Mouse (Mus musculus) WW6 (cell line): ENCODE results near the gene Inpp5k.

Source experiments
- DNase-seq: peaks from one replicate; pipeline ENCODE4 v3.0.0-alpha.2; 2013; ENCODE audit warnings: low read depth, low spot score

Gene Inpp5k

DNA sequence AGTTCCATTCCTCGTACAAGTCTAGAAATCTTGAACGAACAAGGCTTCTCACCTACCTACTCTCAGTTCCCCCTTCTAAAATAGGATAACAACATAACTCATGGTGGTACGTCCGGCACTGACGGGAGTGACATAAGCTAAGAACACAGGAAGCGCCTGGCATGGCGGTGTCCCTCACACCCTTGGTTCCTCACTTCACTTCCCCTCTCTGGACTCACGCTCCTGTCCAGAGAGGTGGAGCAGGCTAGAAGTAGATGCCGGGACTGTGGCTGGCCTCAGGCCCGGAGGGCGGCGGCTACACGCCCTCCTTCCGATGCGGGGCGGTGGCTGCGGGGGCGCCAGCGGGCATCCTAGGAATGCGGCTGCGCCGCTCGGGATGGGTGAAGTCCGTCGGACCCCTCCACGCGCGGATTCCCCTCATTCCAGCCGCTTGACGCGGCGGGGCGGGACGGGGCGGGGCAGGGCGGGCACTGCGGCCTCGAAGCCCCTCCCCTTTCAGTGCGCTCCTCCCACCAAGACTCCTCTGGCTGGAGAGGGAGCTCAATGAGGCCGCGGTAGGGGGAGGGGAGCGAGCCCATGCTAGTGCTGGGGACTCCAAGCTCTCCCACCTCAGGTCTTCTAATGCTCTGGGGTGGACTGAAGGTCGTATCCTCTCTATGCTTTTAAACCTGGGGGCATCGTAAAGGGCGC lies 23.1 kb downstream of the Inpp5k start:
- peak; percentile 80 for DNase-seq

DNA sequence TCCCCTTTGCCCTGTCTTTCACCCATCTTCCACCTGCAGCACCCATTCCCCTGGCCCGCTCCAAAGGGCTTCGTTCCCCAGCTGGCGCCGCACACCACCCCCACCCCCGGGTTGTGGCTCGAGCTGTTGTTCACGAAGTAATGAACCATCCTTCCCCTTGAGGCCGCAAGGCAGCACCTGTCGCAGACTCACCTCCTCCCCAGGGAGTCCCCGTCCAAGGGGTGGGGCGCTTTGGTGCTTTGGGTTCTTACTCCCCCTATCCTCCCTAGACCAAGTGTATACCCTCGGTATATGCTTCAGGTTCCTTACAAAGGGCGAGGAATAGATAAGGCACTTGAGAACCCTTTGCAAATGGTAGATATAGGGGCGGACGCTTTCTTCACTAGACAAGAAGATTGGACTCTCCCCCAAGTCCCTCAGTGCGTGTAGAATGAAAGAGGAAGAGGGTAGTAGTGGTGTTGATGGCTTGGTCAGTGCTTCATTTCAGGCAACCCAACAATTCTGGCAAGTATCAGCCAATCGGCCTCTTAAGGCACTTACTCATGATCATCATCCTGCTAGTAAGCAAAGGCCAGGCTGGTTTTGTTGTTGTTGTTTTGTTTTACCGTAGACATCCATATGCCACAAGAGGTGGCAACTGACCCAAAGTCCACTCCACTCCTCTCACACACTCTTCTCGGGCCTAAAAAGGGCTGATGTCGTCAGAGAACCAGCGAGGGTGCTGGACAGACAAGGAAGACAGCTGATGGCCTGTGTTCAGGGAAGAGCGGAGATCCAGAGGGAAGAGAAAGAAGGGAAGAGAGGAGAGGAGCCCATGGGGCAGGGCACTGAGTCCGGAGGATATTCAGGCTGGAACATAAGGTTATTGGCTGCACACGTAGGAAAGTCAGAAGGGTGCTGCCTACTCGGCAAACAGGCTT lies 23.9 kb downstream of the Inpp5k start:
- DNase-seq, result no peak

DNA sequence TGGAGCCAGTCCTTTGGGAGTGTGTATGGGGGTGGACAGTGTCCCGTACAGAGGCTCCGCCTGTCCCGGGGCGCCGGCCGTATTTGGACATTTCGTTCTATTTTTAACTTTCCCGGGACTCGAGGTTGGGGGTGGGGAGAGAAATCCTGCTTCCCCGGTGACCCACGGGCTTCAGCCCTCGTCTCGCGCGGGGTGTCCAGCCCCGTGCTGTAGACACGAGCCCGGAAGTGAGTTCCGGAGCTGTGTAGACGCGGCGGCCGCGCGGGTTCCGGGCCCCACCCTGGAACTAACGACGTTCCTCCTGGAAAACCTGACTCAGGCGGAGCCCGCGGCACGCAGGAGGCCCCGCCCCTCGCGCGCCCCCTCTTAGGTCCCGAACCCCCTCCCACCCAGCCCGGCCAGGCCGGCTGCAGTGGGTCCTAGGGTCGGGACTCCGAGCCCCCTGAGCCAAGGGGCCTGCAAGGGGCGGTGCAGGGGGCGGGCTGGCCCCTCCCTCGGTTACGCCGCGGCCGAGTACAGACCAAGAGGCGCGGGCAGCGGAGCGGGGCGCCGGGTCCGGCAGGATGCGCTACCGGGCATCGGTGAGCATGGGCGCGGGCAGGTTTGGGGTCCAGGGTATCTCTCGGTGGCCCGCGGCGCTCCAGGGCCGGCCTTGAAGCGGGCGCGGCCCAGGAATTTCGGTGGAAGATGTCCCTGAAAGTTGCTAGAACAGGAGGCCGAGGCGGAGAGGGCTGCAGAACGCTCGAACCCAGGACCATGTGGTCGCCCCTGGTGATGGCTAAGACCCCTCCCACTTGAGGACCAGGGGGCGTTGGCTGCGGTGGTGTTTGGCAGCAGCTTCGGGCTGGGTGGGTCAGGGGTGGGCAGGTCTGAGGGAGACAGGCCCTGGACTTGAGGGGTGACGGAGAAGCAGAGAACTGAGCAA lies 25.1 kb downstream of the Inpp5k start:
- DNase-seq, result no peak

DNA sequence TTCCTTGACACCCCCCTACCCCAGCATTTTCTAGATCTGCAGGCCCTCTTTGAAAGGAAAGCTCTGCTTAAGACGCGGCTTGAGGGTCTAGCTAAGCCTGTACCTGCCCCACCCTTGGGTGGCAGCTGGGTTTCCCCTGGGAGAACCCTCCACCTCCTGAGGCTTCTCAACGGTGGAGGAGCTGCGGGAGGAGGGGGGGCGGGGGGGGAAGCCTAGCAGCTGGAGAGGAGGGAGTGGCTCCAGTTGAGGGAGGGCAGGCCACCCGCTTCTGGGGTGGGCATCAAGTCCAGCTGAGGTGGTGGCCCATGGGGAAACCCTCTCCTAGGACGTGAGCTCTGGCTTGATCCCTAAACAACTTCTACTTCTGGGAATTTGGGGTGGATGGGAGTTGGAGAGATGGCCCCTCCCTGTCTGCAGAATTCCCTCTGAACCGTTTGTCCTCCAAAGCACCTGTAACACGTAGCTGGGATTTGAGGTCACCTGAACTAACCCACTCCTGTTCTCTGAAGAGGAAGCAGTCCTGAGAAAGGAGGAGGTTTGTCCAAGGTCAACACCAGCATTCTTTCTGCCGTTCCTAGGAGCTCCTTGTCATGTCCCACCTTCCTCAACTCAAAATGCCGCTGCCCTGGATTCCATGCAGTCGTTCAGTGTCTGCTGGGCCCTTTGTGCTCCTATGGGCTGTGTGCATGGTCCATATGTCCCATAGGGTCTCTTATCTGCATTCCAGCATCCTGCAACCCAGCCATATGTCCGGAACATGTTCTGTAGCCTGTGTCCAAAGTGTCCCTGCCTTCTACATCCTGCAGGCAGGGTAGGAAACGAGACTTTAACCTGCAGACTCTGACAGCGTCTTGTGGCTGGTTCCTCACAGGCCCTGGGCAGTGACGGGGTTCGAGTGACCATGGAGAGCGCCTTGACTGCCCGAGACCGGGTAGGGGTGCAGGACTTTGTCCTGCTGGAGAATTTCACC lies 26.1 kb downstream of the Inpp5k start:
- no peak for DNase-seq

DNA sequence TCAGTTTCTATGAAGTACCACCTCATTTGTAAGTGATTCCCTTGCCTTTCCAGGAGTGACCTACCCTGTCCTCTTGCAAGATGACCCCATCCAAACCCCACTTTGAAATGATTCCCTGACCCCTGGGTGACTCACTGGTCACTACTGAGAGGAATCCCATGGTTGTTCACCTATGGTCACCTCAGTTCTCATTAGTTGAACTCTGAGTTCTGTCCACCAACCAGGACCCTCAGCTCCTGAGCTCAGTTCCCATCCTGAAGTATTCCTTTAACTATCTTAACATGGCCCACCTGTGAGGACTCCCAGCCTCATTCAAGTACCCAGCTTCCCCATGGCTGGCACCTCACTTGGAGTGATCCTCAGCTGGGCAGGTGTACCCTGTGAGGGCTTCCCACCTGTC lies 27.1 kb downstream of the Inpp5k start:
- no peak for DNase-seq

DNA sequence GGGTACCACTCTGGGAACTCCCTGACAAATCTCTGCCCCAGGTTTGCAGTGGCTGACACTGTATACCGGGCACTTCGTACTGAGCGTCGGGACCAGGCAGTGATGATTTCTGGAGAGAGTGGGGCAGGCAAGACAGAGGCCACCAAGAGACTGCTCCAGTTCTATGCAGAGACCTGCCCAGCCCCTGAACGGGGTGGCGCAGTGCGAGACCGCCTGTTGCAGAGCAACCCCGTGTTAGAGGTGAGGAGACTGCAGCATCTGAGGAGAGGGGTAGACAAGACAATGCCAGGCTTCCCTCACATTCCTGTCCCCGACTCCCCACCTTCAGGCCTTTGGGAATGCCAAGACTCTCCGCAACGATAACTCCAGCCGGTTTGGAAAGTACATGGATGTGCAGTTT lies 27.5 kb downstream of the Inpp5k start:
- DNase-seq, result no peak

DNA sequence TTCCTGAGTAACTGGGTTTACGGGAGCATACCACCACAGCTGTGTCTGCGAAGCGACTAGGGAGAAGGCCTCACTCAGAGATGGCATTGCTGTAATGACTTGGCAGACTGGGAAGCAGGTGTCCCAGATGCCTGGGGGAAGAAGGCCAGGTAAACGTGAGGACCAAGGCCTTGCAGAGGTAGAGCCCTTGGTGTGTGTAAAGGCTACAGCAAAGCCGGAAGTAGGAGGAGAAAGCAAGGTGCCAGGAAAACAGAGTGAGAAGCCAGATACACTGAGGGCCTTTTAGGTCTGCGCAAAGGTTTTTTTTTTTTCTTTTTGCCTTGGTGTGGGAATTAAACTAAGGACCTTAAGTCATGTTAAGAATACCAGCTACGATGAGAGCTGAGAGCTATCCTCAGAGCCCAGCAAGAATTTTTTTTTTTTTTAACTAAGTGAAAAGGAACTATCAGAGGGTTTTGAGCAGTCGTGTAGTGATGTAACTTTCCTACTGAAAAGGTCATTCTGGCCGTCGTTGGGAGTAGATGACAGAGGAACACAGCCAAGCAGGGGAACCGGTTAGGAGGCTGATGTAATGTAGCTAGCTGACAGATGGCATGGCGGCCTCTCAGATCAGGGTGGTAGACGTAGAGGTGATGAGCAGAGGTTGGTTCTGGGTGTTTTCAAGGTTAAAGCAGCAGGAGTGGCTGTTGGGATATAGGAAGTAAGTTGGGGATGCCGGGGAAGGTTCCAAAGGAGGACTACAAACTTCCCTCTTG lies 28.4 kb downstream of the Inpp5k start:
- DNase-seq, result no peak

DNA sequence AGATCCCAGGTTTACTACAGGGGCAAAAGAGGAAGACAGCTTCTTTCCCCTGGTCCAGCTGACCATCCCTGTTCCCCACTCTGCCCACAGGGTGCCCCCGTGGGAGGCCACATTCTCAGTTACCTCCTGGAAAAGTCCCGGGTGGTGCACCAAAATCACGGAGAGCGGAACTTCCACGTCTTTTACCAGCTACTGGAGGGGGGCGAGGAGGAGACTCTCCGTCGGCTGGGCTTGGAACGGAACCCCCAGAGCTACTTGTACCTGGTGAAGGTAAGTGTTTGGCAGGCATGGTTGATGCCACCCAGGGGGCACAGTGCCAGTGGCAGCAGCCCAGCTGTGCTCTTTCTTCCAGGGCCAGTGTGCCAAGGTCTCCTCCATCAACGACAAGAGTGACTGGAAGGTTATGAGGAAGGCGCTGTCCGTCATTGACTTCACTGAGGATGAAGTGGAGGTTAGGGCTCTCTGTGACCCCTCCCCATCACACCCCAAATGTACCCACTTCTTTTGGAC lies 29.3 kb downstream of the Inpp5k start:
- no peak for DNase-seq

DNA sequence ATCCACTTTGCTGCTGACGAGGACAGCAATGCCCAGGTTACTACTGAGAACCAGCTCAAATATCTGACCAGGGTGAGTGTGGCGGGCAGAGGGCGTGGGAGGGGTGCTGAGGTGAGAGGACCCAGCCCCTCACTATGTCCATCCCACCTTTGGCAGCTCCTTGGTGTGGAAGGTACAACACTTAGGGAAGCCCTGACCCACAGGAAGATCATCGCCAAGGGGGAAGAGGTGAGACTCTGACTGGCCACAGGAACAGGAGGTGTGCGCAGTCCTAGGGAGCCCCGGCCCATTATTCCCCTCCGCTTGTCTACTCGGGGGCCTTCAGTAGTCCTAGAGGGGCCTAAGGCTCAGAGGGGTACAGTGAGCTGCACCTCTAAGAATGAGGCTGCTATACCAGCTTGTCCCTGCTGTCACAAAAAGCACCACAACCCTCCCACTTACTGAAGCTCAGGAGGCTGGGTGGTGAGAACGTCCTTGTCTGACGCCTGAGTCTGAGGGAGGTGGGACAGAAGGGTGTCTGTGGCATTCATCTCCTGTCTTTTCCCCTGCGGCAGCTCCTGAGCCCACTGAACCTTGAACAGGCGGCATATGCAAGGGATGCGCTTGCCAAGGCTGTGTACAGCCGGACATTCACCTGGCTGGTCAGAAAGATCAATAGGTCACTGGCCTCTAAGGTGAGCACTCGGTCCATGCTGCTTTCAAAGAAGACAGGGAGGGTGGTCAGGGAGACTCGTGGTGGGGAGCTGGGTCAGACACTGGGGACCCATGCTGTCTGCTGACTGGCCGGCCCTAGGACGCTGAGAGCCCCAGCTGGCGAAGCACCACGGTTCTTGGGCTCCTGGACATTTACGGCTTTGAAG lies 30.4 kb downstream of the Inpp5k start:
- DNase-seq, result no peak

DNA sequence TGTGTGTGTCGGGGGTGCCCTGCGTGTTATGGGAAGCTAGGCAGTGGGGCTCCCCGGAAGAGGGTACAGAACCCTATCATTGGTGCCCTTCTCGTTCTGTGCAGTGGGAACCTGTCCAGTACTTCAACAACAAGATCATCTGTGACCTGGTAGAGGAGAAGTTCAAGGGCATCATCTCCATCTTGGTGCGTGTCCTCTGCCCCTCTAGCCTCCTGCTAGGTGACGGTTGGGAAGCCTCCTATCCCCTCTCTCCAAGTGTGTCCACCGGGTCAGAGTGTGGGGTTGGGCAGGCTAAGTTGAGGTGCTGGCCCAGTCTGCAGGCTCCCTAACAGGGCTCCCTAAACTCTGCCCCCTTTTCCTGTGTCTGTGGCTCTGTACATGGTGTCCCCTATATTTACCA lies 31.3 kb downstream of the Inpp5k start:
- no peak for DNase-seq

DNA sequence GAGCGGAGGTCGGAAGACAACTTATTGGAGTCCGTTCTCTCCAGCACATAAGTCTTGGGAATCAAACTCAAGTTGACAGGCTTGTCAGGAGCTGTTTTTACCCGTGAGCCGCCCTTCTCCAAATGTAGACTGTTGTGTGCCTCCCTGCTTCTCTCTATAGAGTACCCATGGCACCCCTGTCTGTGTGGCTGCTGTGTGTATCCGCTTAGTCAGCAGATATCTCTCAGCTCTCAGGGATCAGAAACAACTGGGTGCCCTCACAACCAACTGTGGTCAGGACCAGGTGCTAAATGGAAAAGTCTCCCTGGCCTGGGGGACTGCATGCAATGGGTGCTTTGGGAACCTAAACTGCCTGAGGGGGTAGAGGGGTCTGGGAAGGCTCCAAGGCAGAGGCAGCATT lies 35.5 kb downstream of the Inpp5k start:
- DNase-seq, result no peak

DNA sequence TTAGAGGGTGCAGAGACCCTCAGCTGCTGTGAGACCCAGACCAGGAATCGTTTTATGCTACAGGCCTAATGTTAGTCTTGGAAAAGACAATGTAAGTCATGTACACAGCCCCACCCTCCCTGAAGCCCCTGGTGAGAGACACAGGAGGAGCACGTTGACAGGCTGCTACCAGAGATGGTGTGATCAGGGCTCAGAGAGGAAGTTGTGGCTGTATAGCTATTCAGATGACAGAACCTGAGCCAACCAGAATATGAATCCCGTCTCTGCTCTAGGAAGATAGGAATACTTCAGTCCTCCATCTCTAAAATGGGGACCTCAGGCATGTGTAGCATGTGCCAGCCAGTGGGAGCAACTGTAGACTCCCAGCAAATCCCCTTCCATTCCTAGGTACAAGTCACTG lies 37.8 kb downstream of the Inpp5k start:
- no peak for DNase-seq

DNA sequence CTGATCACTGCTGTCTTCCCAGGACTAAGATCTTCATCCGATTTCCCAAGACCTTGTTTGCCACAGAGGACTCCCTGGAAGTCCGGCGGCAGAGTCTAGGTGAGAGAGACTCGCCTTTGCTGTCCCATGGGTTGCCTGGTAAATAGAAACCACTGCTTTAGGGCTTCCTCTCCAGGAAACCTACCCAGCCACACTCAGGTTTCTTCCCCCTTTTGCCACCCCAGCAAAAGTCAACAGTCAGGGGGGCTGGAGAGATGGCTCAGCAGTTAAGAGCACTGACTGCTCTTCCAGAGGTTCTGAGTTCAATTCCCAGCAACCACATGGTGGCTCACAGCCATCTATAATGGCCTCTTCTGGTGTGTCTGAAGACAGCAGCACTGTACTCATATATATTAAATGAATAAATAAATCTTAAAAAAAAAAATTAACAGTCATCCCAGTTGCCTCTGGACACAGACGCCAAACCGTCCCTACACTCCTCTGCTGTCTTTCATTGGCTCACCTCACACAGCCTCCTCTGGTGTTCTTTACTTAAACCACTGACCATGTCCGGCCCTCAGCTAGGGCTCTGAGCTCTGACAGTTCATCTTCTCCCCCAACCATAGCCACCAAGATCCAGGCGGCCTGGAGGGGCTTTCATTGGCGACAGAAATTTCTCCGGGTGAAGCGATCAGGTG lies 38.5 kb downstream of the Inpp5k start:
- DNase-seq, result no peak

DNA sequence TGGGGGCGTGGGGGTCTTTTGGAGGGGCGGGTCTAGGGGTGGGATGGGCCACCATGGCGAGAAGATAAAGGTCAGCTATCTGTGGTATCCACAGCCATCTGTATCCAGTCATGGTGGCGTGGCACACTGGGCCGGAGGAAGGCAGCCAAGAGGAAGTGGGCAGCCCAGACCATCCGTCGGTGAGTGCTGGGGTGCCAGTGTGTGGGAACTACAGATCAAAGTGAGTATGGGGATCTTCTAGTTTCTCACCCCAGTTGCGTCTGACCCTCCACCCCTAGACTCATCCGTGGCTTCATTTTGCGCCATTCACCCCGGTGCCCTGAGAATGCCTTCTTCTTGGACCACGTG lies 39.0 kb downstream of the Inpp5k start:
- no peak for DNase-seq

DNA sequence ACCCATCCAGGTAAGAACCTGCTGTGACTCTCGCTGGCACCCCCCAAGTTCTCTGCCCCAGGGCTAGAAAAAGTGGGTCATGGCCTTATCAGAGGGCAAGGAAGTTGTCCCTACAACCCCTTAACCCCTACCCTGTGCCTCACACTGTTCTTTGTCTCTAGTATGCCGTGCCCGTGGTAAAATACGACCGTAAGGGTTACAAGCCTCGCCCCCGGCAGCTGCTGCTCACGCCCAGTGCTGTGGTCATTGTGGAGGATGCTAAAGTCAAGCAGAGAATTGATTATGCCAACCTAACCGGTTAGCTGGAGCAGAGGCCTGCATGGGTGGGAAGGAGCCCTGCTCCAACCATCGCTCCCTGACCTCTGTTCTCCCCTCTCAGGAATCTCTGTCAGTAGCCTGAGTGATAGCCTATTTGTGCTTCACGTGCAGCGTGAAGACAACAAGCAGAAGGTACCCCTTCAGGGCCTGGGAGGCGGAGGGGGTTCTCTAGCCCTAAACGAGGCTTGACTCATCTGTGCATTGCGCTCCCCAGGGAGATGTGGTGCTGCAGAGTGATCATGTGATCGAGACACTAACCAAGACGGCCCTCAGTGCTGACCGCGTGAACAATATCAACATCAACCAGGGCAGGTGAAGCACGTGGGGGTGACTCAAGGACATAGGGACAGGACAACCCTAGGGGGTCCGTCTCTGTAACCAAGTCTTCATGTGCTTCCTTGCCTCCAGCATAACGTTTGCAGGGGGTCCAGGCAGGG lies 40.8 kb downstream of the Inpp5k start:
- DNase-seq, result no peak

DNA sequence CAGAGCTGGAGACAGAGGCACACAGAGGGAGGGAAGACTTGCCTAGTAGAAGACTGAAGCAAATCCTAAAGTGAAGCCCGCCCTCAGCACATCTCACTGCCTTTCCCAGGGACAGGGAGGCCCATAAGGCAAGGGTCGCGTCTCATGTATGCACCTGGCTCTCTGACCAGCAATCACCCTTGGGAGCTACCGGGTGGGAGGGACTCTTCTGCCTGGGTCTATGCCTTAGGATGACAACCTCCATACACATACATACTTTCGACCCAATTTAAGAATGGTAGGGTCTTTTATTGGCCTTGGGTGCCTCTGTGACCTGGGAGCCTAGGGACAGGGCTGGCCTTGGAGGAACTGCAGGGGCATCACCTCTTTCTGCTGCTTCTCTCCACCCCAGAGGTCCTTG lies 42.6 kb downstream of the Inpp5k start:
- no peak for DNase-seq

DNA sequence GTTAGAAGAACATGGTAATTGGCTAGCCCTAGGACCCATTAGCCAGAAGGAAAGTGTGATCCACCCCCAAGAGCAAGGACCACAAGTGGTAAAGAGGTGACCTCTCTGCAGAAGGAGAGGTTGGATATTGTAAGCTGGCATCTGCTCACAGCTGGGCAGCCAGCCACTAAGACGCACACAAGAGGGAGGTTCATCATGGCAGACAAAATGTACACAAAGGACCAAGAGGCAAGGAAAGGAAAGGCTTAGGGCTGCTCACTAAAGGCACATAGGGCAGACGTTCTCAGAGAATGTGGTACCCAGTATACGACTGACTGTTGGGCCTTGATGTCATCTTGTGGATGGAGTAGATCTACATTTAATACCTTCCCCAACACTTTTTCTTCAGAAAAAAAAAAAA lies 44.1 kb downstream of the Inpp5k start:
- no peak for DNase-seq
